Mouse (Mus musculus): ENCODE results near the gene Gm39115. TPM values are rescaled to one million over a fixed set of nuclear protein-coding genes. Genes with fewer than 3 reads are reported as not detected.
"Not testable (repeated sequence)": the region's sequence is repeated elsewhere in the genome, so short reads cannot be mapped to it uniquely, and the experiment has no call there.

The Gm39115 gene
- polyA plus RNA-seq, 1 experiment from 2014 or later = not detected

GRCm38 (mm10) chr7:142120629-142121028 lies 15.2 kb downstream of the Gm39115 start, which contains the start of gene Gm45618:
Gene Gm45618 (minus strand): TSS chr7:142120729.
- H3K27me3 ChIP-seq (ENCODE audit: control insufficient read depth, insufficient read depth, low read depth, low read length); H3K9me3 ChIP-seq (replicated peaks; ENCODE audit: control insufficient read depth, low read length, poor library complexity, severe bottlenecking); ATAC-seq; H3K36me3 ChIP-seq (ENCODE audit: control insufficient read depth, insufficient read depth, low read length); H3K27ac ChIP-seq (ENCODE audit: low read length); H3K4me1 ChIP-seq (ENCODE audit: control insufficient read depth, insufficient read depth, low read length); H3K4me3 ChIP-seq (ENCODE audit: low read depth, low read length); H3K4me2 ChIP-seq (ENCODE audit: low read length); H3K9ac ChIP-seq (ENCODE audit: low read depth, low read length): not testable (repeated sequence)
- 100% methylated on average over 1 of the region's 1 CpGs for WGBS

- Histone ChIP-seq H3K9ac (ENCODE audit: low read depth, low read length) (no peak overlapping the region), H3K27me3 (ENCODE audit: control insufficient read depth, insufficient read depth, low read depth, low read length) (no peaks in the 10 kb centered on the region), H3K27ac (ENCODE audit: low read length) (no peak overlapping the region), H3K4me1 (ENCODE audit: control insufficient read depth, insufficient read depth, low read length) (no peaks in the 10 kb centered on the region), H3K36me3 (ENCODE audit: control insufficient read depth, insufficient read depth, low read length) (no peaks in the 10 kb centered on the region), H3K9me3 (replicated peaks; ENCODE audit: control insufficient read depth, low read length, poor library complexity, severe bottlenecking) (no peaks in the 10 kb centered on the region), H3K4me2 (ENCODE audit: low read length) (no peak overlapping the region), H3K4me3 (ENCODE audit: low read depth, low read length) (no peak overlapping the region)
- WGBS = 13% methylated on average over 5 of the region's 5 CpGs
- ATAC-seq = no peak
Measured at GRCm38 (mm10) chr7:142119632-142120031, 16.2 kb downstream of the Gm39115 start.

GRCm38 (mm10) chr7:142104747-142105146 lies 31.1 kb downstream of the Gm39115 start:
- 59% methylated on average over 5 of the region's 5 CpGs for WGBS
- no peaks in the 10 kb centered on the region for H3K27me3 ChIP-seq (ENCODE audit: control insufficient read depth, insufficient read depth, low read depth, low read length)
- no peak overlapping the region for H3K4me2 ChIP-seq (ENCODE audit: low read length)
- no peak overlapping the region for H3K4me3 ChIP-seq (ENCODE audit: low read depth, low read length)
- H3K27ac ChIP-seq (ENCODE audit: low read length) = no peak overlapping the region
- H3K9ac ChIP-seq (ENCODE audit: low read depth, low read length) = no peak overlapping the region
- H3K9me3 ChIP-seq (replicated peaks; ENCODE audit: control insufficient read depth, low read length, poor library complexity, severe bottlenecking) = no peaks in the 10 kb centered on the region
- H3K36me3 ChIP-seq (ENCODE audit: control insufficient read depth, insufficient read depth, low read length) = no peaks in the 10 kb centered on the region
- no peak for ATAC-seq
- H3K4me1 ChIP-seq (ENCODE audit: control insufficient read depth, insufficient read depth, low read length) = no peaks in the 10 kb centered on the region

- no peaks in the 10 kb centered on the region for H3K36me3 ChIP-seq (ENCODE audit: control insufficient read depth, insufficient read depth, low read length)
- WGBS = 10% methylated on average over 9 of the region's 9 CpGs
- peak overlapping the region; percentile 12; the same call in 1 of the 2 replicates for H3K4me3 ChIP-seq (ENCODE audit: low read depth, low read length)
- H3K9me3 ChIP-seq (replicated peaks; ENCODE audit: control insufficient read depth, low read length, poor library complexity, severe bottlenecking) = no peaks in the 10 kb centered on the region
- H3K9ac ChIP-seq (ENCODE audit: low read depth, low read length) = no peak overlapping the region; the same call in 1 of the 2 replicates
- ATAC-seq = peak; percentile 57
- peak overlapping the region; percentile 43 for H3K4me2 ChIP-seq (ENCODE audit: low read length)
- H3K27me3 ChIP-seq (ENCODE audit: control insufficient read depth, insufficient read depth, low read depth, low read length) = no peaks in the 10 kb centered on the region
- H3K4me1 ChIP-seq (ENCODE audit: control insufficient read depth, insufficient read depth, low read length) = peaks cover 21% of the 10 kb centered on the region
- no peak overlapping the region for H3K27ac ChIP-seq (ENCODE audit: low read length)
Measured at GRCm38 (mm10) chr7:142097776-142098175, 38.1 kb downstream of the Gm39115 start.

- Histone ChIP-seq H3K4me3 (ENCODE audit: low read depth, low read length) (peak overlapping the region; percentile 88; the same call in 1 of the 2 replicates), H3K36me3 (ENCODE audit: control insufficient read depth, insufficient read depth, low read length) (no peaks in the 10 kb centered on the region)
Measured at GRCm38 (mm10) chr7:142096701-142097100, 39.1 kb downstream of the Gm39115 start.

GRCm38 (mm10) chr7:142095183-142095931 lies 40.5 kb downstream of the Gm39115 start, which contains the start of gene Dusp8:
Gene Dusp8 (minus strand): TSS chr7:142095843.
- Histone ChIP-seq H3K4me2 (ENCODE audit: low read length) (peak within 1 kb of the TSS; percentile 96), H3K4me1 (ENCODE audit: control insufficient read depth, insufficient read depth, low read length) (peaks cover 45% of the 10 kb centered on the region), H3K4me3 (ENCODE audit: low read depth, low read length) (peak within 1 kb of the TSS; percentile 88), H3K9ac (ENCODE audit: low read depth, low read length) (peak within 1 kb of the TSS; percentile 99), H3K9me3 (replicated peaks; ENCODE audit: control insufficient read depth, low read length, poor library complexity, severe bottlenecking) (no peaks in the 10 kb centered on the region), H3K27ac (ENCODE audit: low read length) (peak within 1 kb of the TSS; percentile 98), H3K27me3 (ENCODE audit: control insufficient read depth, insufficient read depth, low read depth, low read length) (no peaks in the 10 kb centered on the region), H3K36me3 (ENCODE audit: control insufficient read depth, insufficient read depth, low read length) (no peaks in the 10 kb centered on the region)
- under 1% methylated on average over 57 of the region's 63 CpGs for WGBS
- peak; percentile 69 for ATAC-seq

More at GRCm38 (mm10) chr7:142096701-142097100, 39.1 kb downstream of the Gm39115 start:
- Histone ChIP-seq H3K9ac (ENCODE audit: low read depth, low read length) (peak overlapping the region; percentile 99; the same call in 1 of the 2 replicates), H3K4me1 (ENCODE audit: control insufficient read depth, insufficient read depth, low read length) (peaks cover 32% of the 10 kb centered on the region), H3K27me3 (ENCODE audit: control insufficient read depth, insufficient read depth, low read depth, low read length) (no peaks in the 10 kb centered on the region), H3K9me3 (replicated peaks; ENCODE audit: control insufficient read depth, low read length, poor library complexity, severe bottlenecking) (no peaks in the 10 kb centered on the region), H3K4me2 (ENCODE audit: low read length) (peak overlapping the region; percentile 96), H3K27ac (ENCODE audit: low read length) (no peak overlapping the region)
- 66% methylated on average over 4 of the region's 4 CpGs for WGBS
- no peak for ATAC-seq

GRCm38 (mm10) chr7:142094301-142095143 lies 41.3 kb downstream of the Gm39115 start:
- peak overlapping the region; percentile 88 for H3K4me3 ChIP-seq (ENCODE audit: low read depth, low read length)
- H3K27me3 ChIP-seq (ENCODE audit: control insufficient read depth, insufficient read depth, low read depth, low read length) = no peaks in the 10 kb centered on the region
- no peaks in the 10 kb centered on the region for H3K36me3 ChIP-seq (ENCODE audit: control insufficient read depth, insufficient read depth, low read length)
- peak overlapping the region; percentile 99 for H3K9ac ChIP-seq (ENCODE audit: low read depth, low read length)
- peak; percentile 21 for ATAC-seq
- WGBS = under 1% methylated on average over 88 of the region's 89 CpGs
- peak overlapping the region; percentile 96 for H3K4me2 ChIP-seq (ENCODE audit: low read length)
- H3K9me3 ChIP-seq (replicated peaks; ENCODE audit: control insufficient read depth, low read length, poor library complexity, severe bottlenecking) = no peaks in the 10 kb centered on the region
- peak overlapping the region; percentile 98 for H3K27ac ChIP-seq (ENCODE audit: low read length)
- H3K4me1 ChIP-seq (ENCODE audit: control insufficient read depth, insufficient read depth, low read length) = peaks cover 53% of the 10 kb centered on the region

GRCm38 (mm10) chr7:142093696-142094240 lies 42.1 kb downstream of the Gm39115 start:
- peaks cover 61% of the 10 kb centered on the region for H3K4me1 ChIP-seq (ENCODE audit: control insufficient read depth, insufficient read depth, low read length)
- WGBS = 10% methylated on average over 6 of the region's 6 CpGs
- H3K27me3 ChIP-seq (ENCODE audit: control insufficient read depth, insufficient read depth, low read depth, low read length) = no peaks in the 10 kb centered on the region
- no peaks in the 10 kb centered on the region for H3K9me3 ChIP-seq (replicated peaks; ENCODE audit: control insufficient read depth, low read length, poor library complexity, severe bottlenecking)
- peak overlapping the region; percentile 98 for H3K27ac ChIP-seq (ENCODE audit: low read length)
- H3K4me2 ChIP-seq (ENCODE audit: low read length) = peak overlapping the region; percentile 96
- peak overlapping the region; percentile 99 for H3K9ac ChIP-seq (ENCODE audit: low read depth, low read length)
- H3K4me3 ChIP-seq (ENCODE audit: low read depth, low read length) = peak overlapping the region; percentile 88
- no peaks in the 10 kb centered on the region for H3K36me3 ChIP-seq (ENCODE audit: control insufficient read depth, insufficient read depth, low read length)
- no peak for ATAC-seq
